Mouse (Mus musculus): Measurements from ENCODE around the gene Dlg2.

DNA sequence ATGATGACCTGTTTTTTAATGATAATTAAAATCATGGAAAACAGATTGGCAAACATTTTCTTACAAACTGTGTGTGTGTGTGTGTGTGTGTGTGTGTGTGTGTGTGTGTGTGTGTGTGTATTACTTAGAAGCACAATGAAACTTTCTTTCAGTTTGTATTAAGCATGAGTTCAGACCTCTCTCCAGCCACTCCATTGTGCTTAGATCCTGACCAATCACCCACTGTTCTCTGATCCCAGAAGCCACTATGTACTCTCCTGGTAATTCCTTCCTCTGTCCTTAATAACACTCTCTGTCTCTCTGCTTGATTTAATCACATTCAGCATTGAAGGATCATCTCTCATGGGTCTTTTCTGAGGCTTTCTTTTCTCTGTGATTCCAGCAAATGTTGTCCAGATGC, 1211.5 kb downstream of the Dlg2 start:
- TF ChIP-seq CTCF (conservative IDR thresholded peaks at IDR 0.05; ENCODE audit: low read length) (no peak), POU5F1 (IDR thresholded peaks at IDR 0.05; ENCODE audit: borderline replicate concordance, low read length) (no peak), NANOG (IDR thresholded peaks at IDR 0.05; ENCODE audit: borderline replicate concordance, low read length) (no peak)
